Mouse (Mus musculus): ENCODE data around the gene Pgc.

Gene Pgc

DNA sequence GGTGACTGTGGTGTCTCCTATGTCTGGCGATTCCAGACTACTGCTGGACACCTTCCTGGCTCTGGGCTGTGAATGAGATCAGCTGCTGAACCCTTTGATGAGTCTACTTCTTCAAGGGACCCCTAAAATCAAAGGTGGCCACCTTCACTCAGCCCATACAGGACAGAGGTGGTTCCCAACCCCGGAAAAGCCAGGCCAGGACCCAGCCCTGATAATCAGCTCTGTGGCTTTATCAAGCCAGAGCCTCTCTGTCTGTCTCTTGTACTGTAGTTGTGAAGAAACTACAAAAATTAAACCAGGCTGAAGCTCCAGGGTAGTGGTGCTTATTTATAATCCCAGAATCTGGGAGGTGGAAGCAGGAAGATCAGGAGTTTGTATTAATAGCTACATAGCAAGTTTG, 50.5 kb downstream of the Pgc start:
- DNase-seq (ENCODE audit: extremely low read depth, low read depth, low spot score) = no peak

DNA sequence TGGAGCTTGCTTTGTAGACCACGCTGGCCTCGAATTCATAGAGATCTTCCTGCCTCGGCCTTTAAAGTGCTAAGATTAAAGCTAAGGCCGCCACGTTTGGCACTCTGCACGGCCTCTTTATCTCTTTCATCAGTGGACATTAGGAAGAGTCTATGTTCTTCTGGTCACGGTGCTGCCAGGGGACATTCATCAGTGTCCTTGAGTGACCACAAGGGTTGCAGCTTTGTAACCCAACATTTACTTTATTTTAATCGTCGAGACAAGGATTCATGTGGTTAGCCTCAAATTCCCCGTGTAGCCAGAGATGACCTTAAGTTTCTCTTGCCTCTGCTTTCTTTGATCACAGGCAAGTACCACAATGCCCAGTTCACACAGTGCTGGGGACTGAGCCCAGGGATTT, 53.8 kb downstream of the Pgc start:
- DNase-seq (ENCODE audit: extremely low read depth, low read depth, low spot score) = no peak

DNA sequence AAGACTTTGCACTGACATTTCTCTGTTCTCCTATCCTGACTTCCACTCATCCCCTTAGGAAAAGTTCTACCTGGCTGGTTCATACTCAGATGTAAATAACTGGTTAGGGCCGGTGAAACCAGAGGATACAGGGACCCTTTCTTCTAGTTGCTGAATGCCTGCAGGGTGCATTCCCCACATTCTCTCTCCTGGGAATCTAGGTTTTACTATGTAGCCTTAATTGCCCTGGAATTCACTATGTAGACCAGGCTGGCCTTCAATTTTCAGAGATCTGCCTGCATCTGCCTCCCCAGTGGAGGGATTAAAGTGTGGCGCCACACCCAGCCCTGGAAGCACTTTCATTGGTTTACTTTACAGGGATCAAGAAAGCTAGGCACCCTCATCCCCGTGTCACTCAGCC, 55.8 kb downstream of the Pgc start:
- no peak for DNase-seq (ENCODE audit: extremely low read depth, low read depth, low spot score)

DNA sequence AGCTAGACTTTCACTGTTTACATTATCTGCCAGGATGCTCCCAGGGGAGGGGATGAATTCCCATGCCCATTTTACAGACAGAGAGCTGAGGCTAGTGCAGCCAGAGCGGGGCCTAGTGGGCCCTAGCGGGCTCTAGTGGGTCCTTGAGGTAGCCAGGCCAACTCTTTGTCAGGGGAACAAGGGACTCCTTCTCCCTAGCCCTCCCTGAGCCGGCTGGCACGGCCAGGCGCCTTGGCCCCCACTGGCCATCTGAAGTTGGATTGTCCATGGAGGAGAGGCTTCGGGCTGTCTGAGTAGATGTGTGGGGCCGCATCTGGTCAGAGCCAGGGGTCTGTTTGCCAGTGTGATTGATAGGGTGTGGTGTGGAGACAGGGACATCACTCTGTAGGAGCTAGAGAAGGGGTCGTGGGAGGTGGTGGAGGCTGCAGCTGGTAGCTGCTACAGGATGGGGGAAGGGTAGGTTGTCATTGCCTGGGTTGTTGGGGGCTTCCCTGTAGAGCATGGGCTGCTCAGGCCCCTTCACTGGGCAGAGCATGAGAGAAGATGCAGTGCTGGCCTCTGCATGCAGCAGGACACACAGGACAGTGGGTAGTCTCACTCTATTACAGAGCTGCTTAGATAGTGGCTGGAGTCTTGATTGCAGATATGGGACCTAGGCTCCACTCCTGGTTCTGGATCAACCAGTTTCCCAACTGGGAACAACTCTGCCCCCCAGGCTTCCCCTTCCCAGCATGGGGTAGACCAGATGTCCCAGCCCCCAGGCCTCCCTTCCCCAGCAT, 57.0 kb downstream of the Pgc start:
- no peak for DNase-seq (ENCODE audit: extremely low read depth, low read depth, low spot score)
